Mouse (Mus musculus): ENCODE measurements around the gene Olfr412. TPM values are rescaled to one million over a fixed set of nuclear protein-coding genes. Genes with fewer than 3 reads are reported as not detected.

Olfr412 gene
- polyA plus RNA-seq, 1 experiment, result not detected

GRCm38 (mm10) chr11:74379166-74379873 lies 17.5 kb downstream of the Olfr412 start:
- 24% methylated on average over 4 of the region's 4 CpGs for WGBS
- Histone ChIP-seq H3K27me3 (ENCODE audit: control insufficient read depth, insufficient read depth, low read length) (no peaks in the 10 kb centered on the region), H3K4me1 (ENCODE audit: control insufficient read depth, insufficient read depth, insufficient read length, low read length) (no peaks in the 10 kb centered on the region; the same call in 1 of the 2 replicates), H3K27ac (ENCODE audit: insufficient read depth, low read depth, low read length) (no peak overlapping the region), H3K36me3 (ENCODE audit: control insufficient read depth, insufficient read depth, low read length) (peaks cover 4% of the 10 kb centered on the region; the same call in 1 of the 2 replicates), H3K4me3 (ENCODE audit: low read depth, low read length) (no peak overlapping the region)
- TF ChIP-seq CTCF (IDR thresholded peaks at IDR 0.05; ENCODE audit: extremely low read depth, insufficient read length, insufficient replicate concordance, low read depth, low read length) (no peak), POLR2A (IDR thresholded peaks at IDR 0.05; ENCODE audit: low read depth, low read length) (no peak)

- WGBS, result 80% methylated on average over 9 of the region's 9 CpGs
- Histone ChIP-seq H3K27me3 (ENCODE audit: control insufficient read depth, insufficient read depth, low read length) (no peaks in the 10 kb centered on the region), H3K4me3 (ENCODE audit: low read depth, low read length) (no peak overlapping the region), H3K27ac (ENCODE audit: insufficient read depth, low read depth, low read length) (no peak overlapping the region), H3K36me3 (ENCODE audit: control insufficient read depth, insufficient read depth, low read length) (peaks cover 43% of the 10 kb centered on the region), H3K4me1 (ENCODE audit: control insufficient read depth, insufficient read depth, insufficient read length, low read length) (no peaks in the 10 kb centered on the region)
- TF ChIP-seq CTCF (IDR thresholded peaks at IDR 0.05; ENCODE audit: extremely low read depth, insufficient read length, insufficient replicate concordance, low read depth, low read length) (no peak), POLR2A (IDR thresholded peaks at IDR 0.05; ENCODE audit: low read depth, low read length) (no peak)
Measured at GRCm38 (mm10) chr11:74385674-74386073, 23.8 kb downstream of the Olfr412 start.

- peaks cover 56% of the 10 kb centered on the region for H3K36me3 ChIP-seq (ENCODE audit: control insufficient read depth, insufficient read depth, low read length)
Measured at GRCm38 (mm10) chr11:74387203-74387602, 25.3 kb downstream of the Olfr412 start.

GRCm38 (mm10) chr11:74391899-74392298 lies 30.0 kb downstream of the Olfr412 start:
- TF ChIP-seq CTCF (IDR thresholded peaks at IDR 0.05; ENCODE audit: extremely low read depth, insufficient read length, insufficient replicate concordance, low read depth, low read length) (no peak), POLR2A (IDR thresholded peaks at IDR 0.05; ENCODE audit: low read depth, low read length) (no peak)
- Histone ChIP-seq H3K4me1 (ENCODE audit: control insufficient read depth, insufficient read depth, insufficient read length, low read length) (no peaks in the 10 kb centered on the region; the same call in 1 of the 2 replicates), H3K27me3 (ENCODE audit: control insufficient read depth, insufficient read depth, low read length) (no peaks in the 10 kb centered on the region), H3K27ac (ENCODE audit: insufficient read depth, low read depth, low read length) (no peak overlapping the region), H3K4me3 (ENCODE audit: low read depth, low read length) (no peak overlapping the region), H3K36me3 (ENCODE audit: control insufficient read depth, insufficient read depth, low read length) (peaks cover 58% of the 10 kb centered on the region)
- 85% methylated on average over 11 of the region's 11 CpGs for WGBS

More at GRCm38 (mm10) chr11:74387203-74387602, 25.3 kb downstream of the Olfr412 start:
- H3K27me3 ChIP-seq (ENCODE audit: control insufficient read depth, insufficient read depth, low read length), result no peaks in the 10 kb centered on the region
- WGBS, result 71% methylated on average over 5 of the region's 5 CpGs
- TF ChIP-seq POLR2A (IDR thresholded peaks at IDR 0.05; ENCODE audit: low read depth, low read length) (no peak), CTCF (IDR thresholded peaks at IDR 0.05; ENCODE audit: extremely low read depth, insufficient read length, insufficient replicate concordance, low read depth, low read length) (no peak)
- no peaks in the 10 kb centered on the region for H3K4me1 ChIP-seq (ENCODE audit: control insufficient read depth, insufficient read depth, insufficient read length, low read length)
- no peak overlapping the region for H3K4me3 ChIP-seq (ENCODE audit: low read depth, low read length)
- H3K27ac ChIP-seq (ENCODE audit: insufficient read depth, low read depth, low read length), result no peak overlapping the region

GRCm38 (mm10) chr11:74392903-74393302 lies 31.0 kb downstream of the Olfr412 start:
- Histone ChIP-seq H3K4me1 (ENCODE audit: control insufficient read depth, insufficient read depth, insufficient read length, low read length) (no peaks in the 10 kb centered on the region; the same call in 1 of the 2 replicates), H3K27ac (ENCODE audit: insufficient read depth, low read depth, low read length) (no peak overlapping the region), H3K27me3 (ENCODE audit: control insufficient read depth, insufficient read depth, low read length) (no peaks in the 10 kb centered on the region), H3K4me3 (ENCODE audit: low read depth, low read length) (no peak overlapping the region), H3K36me3 (ENCODE audit: control insufficient read depth, insufficient read depth, low read length) (peaks cover 56% of the 10 kb centered on the region)
- TF ChIP-seq POLR2A (IDR thresholded peaks at IDR 0.05; ENCODE audit: low read depth, low read length) (no peak), CTCF (IDR thresholded peaks at IDR 0.05; ENCODE audit: extremely low read depth, insufficient read length, insufficient replicate concordance, low read depth, low read length) (no peak)
- 93% methylated on average over 6 of the region's 6 CpGs for WGBS

GRCm38 (mm10) chr11:74393489-74393888 lies 31.6 kb downstream of the Olfr412 start:
- Histone ChIP-seq H3K27ac (ENCODE audit: insufficient read depth, low read depth, low read length) (no peak overlapping the region), H3K4me1 (ENCODE audit: control insufficient read depth, insufficient read depth, insufficient read length, low read length) (no peaks in the 10 kb centered on the region; the same call in 1 of the 2 replicates), H3K4me3 (ENCODE audit: low read depth, low read length) (no peak overlapping the region), H3K36me3 (ENCODE audit: control insufficient read depth, insufficient read depth, low read length) (peaks cover 51% of the 10 kb centered on the region), H3K27me3 (ENCODE audit: control insufficient read depth, insufficient read depth, low read length) (no peaks in the 10 kb centered on the region)
- TF ChIP-seq POLR2A (IDR thresholded peaks at IDR 0.05; ENCODE audit: low read depth, low read length) (no peak), CTCF (IDR thresholded peaks at IDR 0.05; ENCODE audit: extremely low read depth, insufficient read length, insufficient replicate concordance, low read depth, low read length) (no peak)
- 81% methylated on average over 5 of the region's 5 CpGs for WGBS

GRCm38 (mm10) chr11:74395583-74395982 lies 33.7 kb downstream of the Olfr412 start:
- WGBS, result 81% methylated on average over 18 of the region's 18 CpGs
- H3K4me3 ChIP-seq (ENCODE audit: low read depth, low read length), result no peak overlapping the region
- no peaks in the 10 kb centered on the region; the same call in 1 of the 2 replicates for H3K4me1 ChIP-seq (ENCODE audit: control insufficient read depth, insufficient read depth, insufficient read length, low read length)
- H3K27ac ChIP-seq (ENCODE audit: insufficient read depth, low read depth, low read length), result no peak overlapping the region
- TF ChIP-seq POLR2A (IDR thresholded peaks at IDR 0.05; ENCODE audit: low read depth, low read length), result no peak
- no peak for TF ChIP-seq CTCF (IDR thresholded peaks at IDR 0.05; ENCODE audit: extremely low read depth, insufficient read length, insufficient replicate concordance, low read depth, low read length)
- peaks cover 44% of the 10 kb centered on the region for H3K36me3 ChIP-seq (ENCODE audit: control insufficient read depth, insufficient read depth, low read length)
- no peaks in the 10 kb centered on the region for H3K27me3 ChIP-seq (ENCODE audit: control insufficient read depth, insufficient read depth, low read length)

Measured in small intestine, adult 2 months (tissue).